Mouse (Mus musculus): ENCODE measurements at regions not wholly inside any gene's neighbourhood (a gene's known extent, or its start where the extent isn't known, plus 50 kb on each side); places are given as distances from the start of the nearest gene placed in this dataset.
A peak's percentile ranks its signal among the peaks of the same experiment; 100 is the strongest.

GRCm38 (mm10) chr16:29851827-29852226, 212.4 kb upstream of the Hes1 start:
- no peak for DNase-seq
- intact Hi-C loops (cut with DNase I): no loop called here

GRCm38 (mm10) chr16:29854805-29855565, 209.2 kb upstream of the Hes1 start:
- no peak for DNase-seq
- intact Hi-C loops (cut with DNase I): no loop called here

DNA sequence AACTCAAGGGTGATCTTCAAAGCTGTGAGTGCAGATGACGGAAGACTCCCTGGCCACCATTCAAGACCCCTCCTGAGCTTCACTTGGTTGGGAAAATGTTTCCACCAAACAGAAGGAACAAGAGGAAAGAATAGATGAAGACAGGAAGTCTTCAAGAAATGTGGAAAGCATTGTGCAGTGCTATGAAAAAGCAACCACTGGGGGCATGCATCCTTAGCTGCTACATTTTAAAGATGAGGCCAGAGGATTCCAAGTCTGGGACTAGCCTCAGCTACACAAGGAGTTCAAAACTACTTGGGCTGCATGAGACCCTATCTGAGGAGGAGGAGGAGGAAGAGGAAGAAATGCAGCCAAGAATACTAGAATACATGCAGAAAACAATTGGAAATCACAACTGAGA, 207.6 kb upstream of the Hes1 start:
- DNase-seq: no peak
- intact Hi-C loops (cut with DNase I): no loop called here

GRCm38 (mm10) chr16:29858645-29859044, 205.5 kb upstream of the Hes1 start:
- DNase-seq: no peak
- intact Hi-C loops (cut with DNase I): no loop called here

GRCm38 (mm10) chr16:29860306-29860705, 203.9 kb upstream of the Hes1 start:
- intact Hi-C loops (cut with DNase I): no loop called here
- no peak for DNase-seq

DNA sequence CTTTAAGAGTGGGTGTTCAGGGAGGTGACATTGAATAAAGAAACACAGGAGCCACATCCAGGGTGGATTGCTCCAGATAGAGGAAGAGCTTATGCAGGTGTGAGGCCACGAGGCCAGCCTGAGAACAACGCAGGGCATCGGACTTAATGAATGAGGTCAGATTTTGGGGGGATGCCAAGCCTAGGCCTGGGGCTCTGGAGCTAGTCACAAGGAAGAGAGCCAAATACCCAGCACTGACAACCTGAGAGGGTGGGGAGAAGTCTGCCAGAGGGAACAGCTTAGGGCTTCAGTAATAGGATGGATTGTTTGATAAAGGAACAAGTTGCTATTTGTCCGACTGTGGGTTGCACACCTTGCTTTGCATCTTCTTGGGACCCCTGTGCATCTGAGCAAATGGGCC, 203.1 kb upstream of the Hes1 start:
- DNase-seq: no peak
- intact Hi-C loops (cut with DNase I): no loop called here

DNA sequence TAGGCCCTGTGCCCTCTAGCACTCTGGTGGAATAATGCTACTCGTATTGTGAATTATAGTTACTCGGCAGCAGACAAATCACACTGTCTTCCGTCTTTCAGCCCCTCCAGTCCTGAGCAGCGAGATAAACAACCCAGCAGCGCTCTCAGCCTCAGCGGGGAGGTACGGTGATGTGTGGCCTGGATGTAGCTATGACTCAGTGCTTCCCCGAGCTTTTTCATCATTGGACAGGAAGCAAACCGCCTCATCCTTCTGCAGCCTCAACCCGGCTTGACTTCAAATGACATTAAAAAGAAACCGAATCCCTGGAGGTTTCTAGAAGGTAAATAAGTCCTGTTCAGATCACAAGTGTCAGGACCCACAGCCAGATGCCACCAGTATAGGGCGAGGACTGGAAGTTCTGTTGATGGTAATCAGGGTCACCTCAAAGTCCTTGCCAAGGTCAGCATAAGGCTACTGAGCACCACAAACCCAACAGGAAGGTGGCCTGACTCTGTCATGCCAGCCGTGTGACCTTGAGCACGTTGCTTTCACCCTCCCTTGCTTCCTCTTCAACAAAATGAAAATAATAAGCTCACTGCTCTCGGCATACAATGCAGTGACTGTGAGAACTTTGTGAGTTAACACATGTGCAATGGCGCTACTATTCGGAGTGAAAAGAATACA, 199.0 kb upstream of the Hes1 start:
- intact Hi-C loops (cut with DNase I): no loop called here
- DNase-seq: no peak

GRCm38 (mm10) chr16:29871395-29871794, 192.8 kb upstream of the Hes1 start:
- DNase-seq: no peak
- intact Hi-C loops (cut with DNase I): no loop called here

GRCm38 (mm10) chr16:29876196-29876595, 188.0 kb upstream of the Hes1 start:
- intact Hi-C loops (cut with DNase I): no loop called here
- DNase-seq: no peak

DNA sequence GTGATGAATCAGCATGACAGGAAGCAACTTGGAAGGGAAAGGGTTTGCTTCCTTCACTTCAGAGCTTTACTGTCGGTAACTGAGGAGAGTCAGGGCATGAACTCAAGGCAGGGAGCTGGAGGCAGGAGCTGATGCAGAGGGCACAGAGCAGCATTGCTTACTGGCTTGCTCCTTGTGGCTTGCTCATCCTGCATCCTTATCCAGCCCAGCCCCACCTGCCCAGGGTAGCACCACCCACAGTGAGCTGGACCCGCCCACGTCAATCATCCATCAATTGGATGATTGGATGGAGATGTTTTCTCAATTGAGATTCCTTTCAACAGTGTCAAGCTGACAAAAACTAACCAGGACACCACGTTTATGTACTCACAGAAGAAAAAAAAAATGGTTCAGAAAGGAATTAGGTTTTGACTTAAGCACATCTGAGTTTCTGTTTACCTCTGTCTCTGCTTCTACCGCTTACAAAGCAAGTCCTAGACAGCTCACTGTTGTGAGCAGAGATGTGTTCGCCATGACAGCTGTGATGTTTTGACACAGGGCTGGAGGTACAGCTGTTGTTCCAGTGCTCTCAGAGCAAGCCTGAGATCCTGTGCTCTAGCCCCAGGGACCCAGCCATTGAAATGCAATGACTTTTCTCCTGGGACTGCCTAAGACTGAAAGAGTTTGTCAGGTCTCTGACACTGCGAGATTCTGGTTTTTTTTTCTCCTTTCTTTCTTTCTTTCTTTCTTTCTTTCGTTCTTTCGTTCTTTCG, 186.6 kb upstream of the Hes1 start:
- no peak for DNase-seq
- intact Hi-C loops (cut with DNase I): no loop called here

- intact Hi-C loops (cut with DNase I): loop anchor here (5.0 kb wide), 2 partner anchors 53 to 128 kb away; no protein-coding TSS in a partner anchor
Measured at GRCm38 (mm10) chr16:29879665-29880064, 184.5 kb upstream of the Hes1 start.

GRCm38 (mm10) chr16:29881497-29881896, 182.7 kb upstream of the Hes1 start:
- DNase-seq: peak in 1 of 2 experiments; percentile 36
- intact Hi-C loops (cut with DNase I): loop anchor here (5.0 kb wide), 2 partner anchors 51 to 126 kb away; no protein-coding TSS in a partner anchor

More at GRCm38 (mm10) chr16:29879665-29880064, 184.5 kb upstream of the Hes1 start:
- DNase-seq: no peak

- peak; percentile 84 to 88 for DNase-seq
- intact Hi-C loops (cut with DNase I): loop anchor here (1.0 to 5.0 kb wide), 3 partner anchors 50 to 184 kb away; no protein-coding TSS in a partner anchor
Measured at GRCm38 (mm10) chr16:29882226-29882972, 181.8 kb upstream of the Hes1 start.

DNA sequence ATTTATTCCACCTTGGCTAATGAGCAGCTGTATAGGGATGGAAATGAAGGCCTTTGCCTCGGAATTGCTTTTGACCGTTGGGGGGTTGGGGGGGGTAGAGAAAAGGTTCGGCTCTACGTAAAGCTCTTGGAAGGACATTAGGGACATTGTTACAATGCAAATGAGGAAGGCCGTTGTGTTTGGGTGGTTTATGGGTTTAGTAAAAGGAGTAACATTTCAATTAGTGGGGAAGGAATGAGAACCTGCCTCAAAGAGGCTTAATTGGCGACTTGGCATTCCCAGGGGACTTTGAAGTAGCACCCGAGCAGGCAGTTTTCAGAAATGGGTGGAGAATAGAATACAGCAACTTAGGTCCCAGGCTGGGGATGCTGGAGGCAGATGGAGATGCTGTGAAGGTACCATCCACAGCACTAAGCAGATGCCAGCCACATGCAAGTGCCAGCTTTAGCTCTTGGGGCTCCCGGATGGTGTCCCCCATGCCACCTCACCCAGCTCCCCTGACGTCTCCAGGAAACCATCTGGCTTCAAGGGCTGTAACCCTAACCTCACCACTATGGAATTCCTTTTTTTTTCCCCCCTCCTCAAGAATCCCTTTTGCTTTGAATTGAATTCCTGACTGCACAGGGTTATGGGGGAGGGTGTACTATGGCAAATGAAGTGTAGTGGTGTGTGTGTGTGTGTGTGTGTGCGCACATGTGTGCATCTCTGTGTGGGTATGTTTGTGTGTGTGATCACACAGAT, 180.8 kb upstream of the Hes1 start:
- no peak for DNase-seq
- intact Hi-C loops (cut with DNase I): loop anchor here (5.0 kb wide), 2 partner anchors 49 to 124 kb away; no protein-coding TSS in a partner anchor

DNA sequence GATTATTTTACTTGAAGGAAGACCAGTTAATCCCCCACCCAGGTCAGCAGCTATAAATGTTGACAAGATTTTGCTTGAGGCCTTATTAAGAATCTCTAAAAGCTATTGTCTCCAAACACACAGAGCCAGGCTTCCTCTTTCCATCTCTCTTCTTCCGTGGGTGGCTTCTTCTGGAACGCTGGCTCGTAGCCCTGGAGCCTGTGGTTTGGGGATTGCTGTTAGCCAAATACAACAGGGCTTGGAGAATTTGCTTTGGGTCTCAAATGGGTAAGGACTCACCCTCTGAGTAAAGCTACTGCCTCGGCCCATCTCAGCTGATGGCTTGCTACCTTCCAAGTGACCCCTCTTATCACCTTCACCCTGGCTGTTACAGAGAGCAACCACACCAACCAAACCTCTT, 179.3 kb upstream of the Hes1 start:
- intact Hi-C loops (cut with DNase I): loop anchor here (5.0 kb wide), 3 partner anchors 47 to 122 kb away; no protein-coding TSS in a partner anchor
- DNase-seq: peak; percentile 20 to 55

GRCm38 (mm10) chr16:29886755-29887154, 177.4 kb upstream of the Hes1 start:
- intact Hi-C loops (cut with DNase I): loop anchor here (5.0 kb wide), 1 partner anchor 69 kb away; no protein-coding TSS in a partner anchor
- peak; percentile 33 to 46 for DNase-seq

- intact Hi-C loops (cut with DNase I): loop anchor here (5.0 kb wide), 1 partner anchor 72 kb away; no protein-coding TSS in a partner anchor
- no peak for DNase-seq
Measured at GRCm38 (mm10) chr16:29889346-29889745, 174.8 kb upstream of the Hes1 start.

GRCm38 (mm10) chr16:29891472-29891871, 172.7 kb upstream of the Hes1 start:
- intact Hi-C loops (cut with DNase I): no loop called here
- DNase-seq: no peak
